Mouse (Mus musculus): ENCODE measurements around the gene Ttll8. TPM values are rescaled to one million over a fixed set of nuclear protein-coding genes. Genes with fewer than 3 reads are reported as not detected.
A peak's percentile ranks its signal among the peaks of the same experiment; 100 is the strongest.

The Ttll8 gene
- polyA plus RNA-seq, 1 experiment from 2014 or later, result 0.14 TPM

- Histone ChIP-seq H3K4me3 (peak overlapping the region; percentile 83), H3K9ac (peak overlapping the region; percentile 90), H3K27ac (replicated peaks) (peak overlapping the region; percentile 99), H3K9me3 (no peaks in the 10 kb centered on the region), H3K4me2 (peak overlapping the region; percentile 89), H3K4me1 (replicated peaks) (peaks cover 30% of the 10 kb centered on the region), H3K36me3 (peaks cover 25% of the 10 kb centered on the region), H3K27me3 (no peaks in the 10 kb centered on the region)
- peak; percentile 67 for ATAC-seq (ENCODE audit: low FRiP score, low read depth)
- WGBS, result 1% methylated on average over 19 of the region's 39 CpGs
These were observed 90.5 kb downstream of the Ttll8 start for GRCm38 (mm10) chr15:88863695-88864231.

- peak overlapping the region; percentile 83 for H3K4me3 ChIP-seq
- under 1% methylated on average over 94 of the region's 98 CpGs for whole genome bisulfite sequencing
- ATAC-seq (ENCODE audit: low FRiP score, low read depth), result no peak; the same call in none of the 2 replicates
These were observed 91.1 kb downstream of the Ttll8 start for GRCm38 (mm10) chr15:88862881-88863694.

GRCm38 (mm10) chr15:88861772-88862622 lies 92.2 kb downstream of the Ttll8 start, which contains the start of gene Pim3:
Gene Pim3, plus strand, starts transcription at chr15:88862186.
- peak within 1 kb of the TSS; percentile 99 for H3K27ac ChIP-seq (replicated peaks)
- WGBS, result under 1% methylated on average over 105 of the region's 107 CpGs
- peak within 1 kb of the TSS; percentile 83 for H3K4me3 ChIP-seq
- ATAC-seq (ENCODE audit: low FRiP score, low read depth), result peak; percentile 89
- H3K4me1 ChIP-seq (replicated peaks), result peaks cover 30% of the 10 kb centered on the region
- peak within 1 kb of the TSS; percentile 90 for H3K9ac ChIP-seq
- no peaks in the 10 kb centered on the region for H3K27me3 ChIP-seq
- H3K4me2 ChIP-seq, result peak within 1 kb of the TSS; percentile 89
- H3K36me3 ChIP-seq, result peaks cover 20% of the 10 kb centered on the region
- no peaks in the 10 kb centered on the region for H3K9me3 ChIP-seq

More at GRCm38 (mm10) chr15:88862881-88863694, 91.1 kb downstream of the Ttll8 start:
- no peaks in the 10 kb centered on the region for H3K27me3 ChIP-seq
- H3K4me2 ChIP-seq, result peak overlapping the region; percentile 89
- H3K9ac ChIP-seq, result peak overlapping the region; percentile 90
- H3K4me1 ChIP-seq (replicated peaks), result peaks cover 30% of the 10 kb centered on the region
- no peaks in the 10 kb centered on the region for H3K9me3 ChIP-seq
- H3K27ac ChIP-seq (replicated peaks), result peak overlapping the region; percentile 99
- peaks cover 25% of the 10 kb centered on the region for H3K36me3 ChIP-seq

- H3K4me3 ChIP-seq, result no peak overlapping the region
- H3K27ac ChIP-seq (replicated peaks), result no peak overlapping the region
- no peak for ATAC-seq (ENCODE audit: low FRiP score, low read depth)
- no peak overlapping the region for H3K9ac ChIP-seq
- no peaks in the 10 kb centered on the region for H3K27me3 ChIP-seq
- peaks cover 25% of the 10 kb centered on the region for H3K4me1 ChIP-seq (replicated peaks)
- peaks cover 12% of the 10 kb centered on the region for H3K36me3 ChIP-seq
- H3K9me3 ChIP-seq, result no peaks in the 10 kb centered on the region
- 93% methylated on average over 3 of the region's 3 CpGs for WGBS
- H3K4me2 ChIP-seq, result no peak overlapping the region
These were observed 93.4 kb downstream of the Ttll8 start for GRCm38 (mm10) chr15:88860781-88861180.

- no peak overlapping the region for H3K9ac ChIP-seq
- ATAC-seq (ENCODE audit: low FRiP score, low read depth), result no peak
- WGBS, result 68% methylated on average over 8 of the region's 8 CpGs
These were observed 94.8 kb downstream of the Ttll8 start for GRCm38 (mm10) chr15:88859206-88859970.

GRCm38 (mm10) chr15:88858707-88859106 lies 95.5 kb downstream of the Ttll8 start:
- Histone ChIP-seq H3K4me1 (replicated peaks) (peaks cover 10% of the 10 kb centered on the region), H3K4me3 (no peak overlapping the region), H3K9ac (no peak overlapping the region), H3K27ac (replicated peaks) (no peak overlapping the region), H3K36me3 (no peaks in the 10 kb centered on the region), H3K4me2 (no peak overlapping the region), H3K27me3 (no peaks in the 10 kb centered on the region), H3K9me3 (no peaks in the 10 kb centered on the region)
- WGBS, result 87% methylated on average over 2 of the region's 2 CpGs
- ATAC-seq (ENCODE audit: low FRiP score, low read depth), result no peak

More at GRCm38 (mm10) chr15:88859206-88859970, 94.8 kb downstream of the Ttll8 start:
- Histone ChIP-seq H3K36me3 (no peaks in the 10 kb centered on the region), H3K4me2 (no peak overlapping the region), H3K27me3 (no peaks in the 10 kb centered on the region), H3K27ac (replicated peaks) (no peak overlapping the region), H3K4me3 (no peak overlapping the region), H3K9me3 (no peaks in the 10 kb centered on the region), H3K4me1 (replicated peaks) (peaks cover 16% of the 10 kb centered on the region)

- no peaks in the 10 kb centered on the region for H3K27me3 ChIP-seq
- 93% methylated on average over 3 of the region's 3 CpGs for WGBS
- H3K4me1 ChIP-seq (replicated peaks), result peaks cover 10% of the 10 kb centered on the region
- H3K9ac ChIP-seq, result no peak overlapping the region
- ATAC-seq (ENCODE audit: low FRiP score, low read depth), result no peak
- H3K27ac ChIP-seq (replicated peaks), result no peak overlapping the region
- no peak overlapping the region for H3K4me2 ChIP-seq
- no peaks in the 10 kb centered on the region for H3K9me3 ChIP-seq
- no peaks in the 10 kb centered on the region for H3K36me3 ChIP-seq
- no peak overlapping the region for H3K4me3 ChIP-seq
These were observed 96.1 kb downstream of the Ttll8 start for GRCm38 (mm10) chr15:88858141-88858541.

- Histone ChIP-seq H3K4me1 (replicated peaks) (peaks cover 10% of the 10 kb centered on the region), H3K27me3 (no peaks in the 10 kb centered on the region), H3K4me2 (no peak overlapping the region), H3K9ac (no peak overlapping the region), H3K4me3 (no peak overlapping the region), H3K27ac (replicated peaks) (no peak overlapping the region), H3K36me3 (no peaks in the 10 kb centered on the region), H3K9me3 (no peaks in the 10 kb centered on the region)
- ATAC-seq (ENCODE audit: low FRiP score, low read depth), result no peak
- 95% methylated on average over 7 of the region's 7 CpGs for WGBS
These were observed 96.9 kb downstream of the Ttll8 start for GRCm38 (mm10) chr15:88857361-88857760.

- no peak for ATAC-seq (ENCODE audit: low FRiP score, low read depth)
- WGBS, result 84% methylated on average over 5 of the region's 5 CpGs
- peaks cover 8% of the 10 kb centered on the region for H3K4me1 ChIP-seq (replicated peaks)
- H3K4me2 ChIP-seq, result no peak overlapping the region
- H3K36me3 ChIP-seq, result no peaks in the 10 kb centered on the region
- H3K27ac ChIP-seq (replicated peaks), result no peak overlapping the region
- H3K9ac ChIP-seq, result no peak overlapping the region
- H3K9me3 ChIP-seq, result no peaks in the 10 kb centered on the region
- H3K4me3 ChIP-seq, result no peak overlapping the region
- H3K27me3 ChIP-seq, result no peaks in the 10 kb centered on the region
These were observed 97.6 kb downstream of the Ttll8 start for GRCm38 (mm10) chr15:88856613-88857012.

GRCm38 (mm10) chr15:88855896-88856417 lies 98.3 kb downstream of the Ttll8 start:
- H3K36me3 ChIP-seq, result no peaks in the 10 kb centered on the region
- H3K27ac ChIP-seq (replicated peaks), result no peak overlapping the region
- H3K9ac ChIP-seq, result no peak overlapping the region
- no peaks in the 10 kb centered on the region for H3K9me3 ChIP-seq
- H3K4me1 ChIP-seq (replicated peaks), result peaks cover 4% of the 10 kb centered on the region; the same call in 1 of the 2 replicates
- WGBS, result 85% methylated on average over 6 of the region's 6 CpGs
- no peak overlapping the region for H3K4me3 ChIP-seq
- H3K4me2 ChIP-seq, result no peak overlapping the region
- ATAC-seq (ENCODE audit: low FRiP score, low read depth), result no peak
- no peaks in the 10 kb centered on the region for H3K27me3 ChIP-seq

Measured in hindbrain, embryonic 15.5 days (tissue).